In the genomic region with DNA sequence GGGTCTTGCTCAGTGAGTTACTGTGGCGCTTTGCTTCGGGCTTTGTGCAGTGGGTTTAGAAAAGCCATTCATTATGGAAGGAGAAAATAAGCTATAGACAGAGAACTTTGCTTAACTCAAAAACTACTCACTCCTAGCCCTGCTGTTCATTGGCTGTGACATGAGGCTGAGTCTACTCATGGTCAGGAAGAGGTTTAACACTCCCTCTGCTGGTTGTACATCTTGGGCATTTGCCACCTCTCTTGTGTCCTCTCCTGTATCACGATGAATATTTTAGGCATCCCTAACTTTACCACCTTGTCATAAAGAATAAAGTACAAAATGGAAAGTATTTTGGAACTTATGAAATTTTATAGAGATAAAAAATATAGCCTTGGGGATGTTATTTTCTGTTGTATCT, we compare ENCODE assay signal across 27 mouse cellular contexts. TPM values are rescaled to one million over a fixed set of nuclear protein-coding genes. Genes with fewer than 3 reads are reported as not detected.
DNase-seq lines count a peak whose midpoint lies in the region; ATAC-seq and TF ChIP-seq lines count a peak whose summit lies in the region.
"Had no signal": no experiment of that assay in that cellular context is flagged by ENCODE, and none has a peak within 500 bp of the region (broad histone marks: within the 10 kb centered on the region; RNA-seq: fewer than 3 reads in every experiment).

No protein-coding gene starts in this region.

- no peaks in the 10 kb centered on the region for H3K4me1 ChIP-seq in lung, postnatal 0 days (ENCODE audit: insufficient read depth, low read depth, low read length)
- H3K4me1 ChIP-seq: liver, embryonic 13.5 days; stomach, embryonic 15.5 days had no signal

- H3K4me3 ChIP-seq in layer of hippocampus, adult 2 months, result no peak overlapping the region
- no peak overlapping the region for H3K4me3 ChIP-seq in lung, postnatal 0 days (ENCODE audit: low read depth, low read length)
- H3K4me3 ChIP-seq: erythroblast, embryonic 14.5 days; heart, embryonic 13.5 days; hindbrain, embryonic 10.5 days; hindbrain, embryonic 15.5 days; limb, embryonic 13.5 days; liver, embryonic 13.5 days; midbrain, embryonic 15.5 days; stomach, embryonic 15.5 days had no signal

- TF ChIP-seq EP300 in lung, postnatal 0 days (IDR thresholded peaks at IDR 0.05), result no peak

- H3K9ac ChIP-seq in lung, postnatal 0 days (replicated peaks; ENCODE audit: low read depth), result no peak overlapping the region
- H3K9ac ChIP-seq: heart, embryonic 13.5 days; hindbrain, embryonic 15.5 days; limb, embryonic 13.5 days; liver, embryonic 13.5 days; midbrain, embryonic 15.5 days; stomach, embryonic 15.5 days had no signal

- intact Hi-C loops in heart, postnatal 36 days (cut with DNase I), result no loop called here

- DNase-seq in heart, adult 11 months, result peak; percentile 41
- DNase-seq in heart, postnatal 36 days, result no peak
- no peak for DNase-seq in layer of hippocampus, adult 2 months (ENCODE audit: low spot score in 2 of 2)
- no peak for DNase-seq in layer of hippocampus, postnatal 14 days (ENCODE audit: low spot score in 2 of 2)
- DNase-seq in lung, postnatal 0 days (ENCODE audit: low spot score), result no peak
- DNase-seq in lung, postnatal 25 days (ENCODE audit: low spot score), result no peak
- no peak for DNase-seq in testis, postnatal 14 days (ENCODE audit: low spot score)
- DNase-seq: adrenal gland, postnatal 25 days; cerebellum, adult 11-12 months; cerebellum, postnatal 10 days; heart, postnatal 10 days; kidney, adult 2 months; kidney, postnatal 10 days; layer of hippocampus, adult 9-11 months; liver, embryonic 13.5 days; right cerebral cortex, postnatal 25 days had no signal

- 95% methylated on average over 3 of the region's 3 CpGs for WGBS in lung, postnatal 0 days

- H3K9me3 ChIP-seq in lung, postnatal 0 days (ENCODE audit: low read length), result no peaks in the 10 kb centered on the region
- H3K9me3 ChIP-seq: heart, embryonic 13.5 days; hindbrain, embryonic 10.5 days; hindbrain, embryonic 15.5 days; limb, embryonic 13.5 days; liver, embryonic 13.5 days; midbrain, embryonic 15.5 days; stomach, embryonic 15.5 days had no signal

- TF ChIP-seq CTCF in layer of hippocampus, adult 2 months (conservative IDR thresholded peaks at IDR 0.05), result peak; percentile 56
- peak; percentile 26 for TF ChIP-seq CTCF in lung, postnatal 0 days (IDR thresholded peaks at IDR 0.05)

- no peak overlapping the region for H3K27ac ChIP-seq in layer of hippocampus, adult 2 months
- no peak overlapping the region for H3K27ac ChIP-seq in lung, postnatal 0 days (ENCODE audit: low read length)
- H3K27ac ChIP-seq: heart, embryonic 13.5 days; hindbrain, embryonic 10.5 days; hindbrain, embryonic 15.5 days; limb, embryonic 13.5 days; liver, embryonic 13.5 days; macrophage; midbrain, embryonic 15.5 days; stomach, embryonic 15.5 days had no signal

- H3K4me2 ChIP-seq in lung, postnatal 0 days (replicated peaks; ENCODE audit: low read depth, low read length), result no peak overlapping the region
- H3K4me2 ChIP-seq: heart, embryonic 13.5 days; hindbrain, embryonic 15.5 days; limb, embryonic 13.5 days; liver, embryonic 13.5 days; midbrain, embryonic 15.5 days; stomach, embryonic 15.5 days had no signal

- no peaks in the 10 kb centered on the region for H3K27me3 ChIP-seq in lung, postnatal 0 days (replicated peaks; ENCODE audit: insufficient read depth, low read length)
- H3K27me3 ChIP-seq: heart, embryonic 13.5 days; hindbrain, embryonic 15.5 days; limb, embryonic 13.5 days; liver, embryonic 13.5 days; midbrain, embryonic 15.5 days; stomach, embryonic 15.5 days had no signal

- H3K36me3 ChIP-seq in lung, postnatal 0 days (ENCODE audit: insufficient read depth, low read length), result no peaks in the 10 kb centered on the region
- H3K36me3 ChIP-seq: heart, embryonic 13.5 days; hindbrain, embryonic 10.5 days; hindbrain, embryonic 15.5 days; limb, embryonic 13.5 days; liver, embryonic 13.5 days; midbrain, embryonic 15.5 days; stomach, embryonic 15.5 days had no signal

- ATAC-seq in lung, postnatal 0 days, result no peak
- 0 out of 2 replicates have a peak, but pooled peaks have one; percentile 52 for ATAC-seq in common myeloid progenitor, adult 5-6 weeks (replicated peaks; ENCODE audit: low read depth, poor library complexity, severe bottlenecking)
- ATAC-seq: forebrain, embryonic 16.5 days; midbrain, embryonic 15.5 days; Patski had no signal

RNA-seq across cellular contexts. Expression of a gene that starts 32.1 kb away (rescaled TPM):
- under 1 TPM; 0.76 to 0.83 TPM for total RNA-seq in heart, postnatal 36 days (2021)
- 100 to 1,000 TPM; 278 to 293 TPM for total RNA-seq in layer of hippocampus, adult 2 months (2021)
- total RNA-seq in layer of hippocampus, postnatal 14 days (2021), result 100 to 1,000 TPM; 277 to 311 TPM
- 7.8 and 9.0 TPM in 2 replicates for polyA plus RNA-seq in lung, postnatal 0 days (2015; fragmentation: Nextera tagmentation; extraction: Ambion mirVana)
- 1.0 and 1.5 TPM in 2 replicates for total RNA-seq in common myeloid progenitor, adult 5-6 weeks (2017)
- polyA plus RNA-seq: erythroblast, embryonic 14.5 days had no signal

Comparison
In these comparisons a context has a peak if more than half of its experiments do, and no peak if none do; other contexts are left out.
1. RNA of a gene that starts 32.1 kb away (total RNA-seq): 277 to 311 TPM in layer of hippocampus, postnatal 14 days and 278 to 293 TPM in layer of hippocampus, adult 2 months; 1.0 to 1.5 TPM in common myeloid progenitor, adult 5-6 weeks and 0.76 to 0.83 TPM in heart, postnatal 36 days; every median in the first group is over 100 times any median in the second.